Mouse (Mus musculus) right cerebral cortex, adult 2 months (tissue): Measurements from ENCODE around the gene Tfap2d.

Source experiments
- DNase-seq, 2 experiments: peaks; one replicate each; pipeline ENCODE4 v3.0.0; 2021 to 2022; ENCODE audit warnings: low spot score in 2 of 2

Tfap2d gene

DNA sequence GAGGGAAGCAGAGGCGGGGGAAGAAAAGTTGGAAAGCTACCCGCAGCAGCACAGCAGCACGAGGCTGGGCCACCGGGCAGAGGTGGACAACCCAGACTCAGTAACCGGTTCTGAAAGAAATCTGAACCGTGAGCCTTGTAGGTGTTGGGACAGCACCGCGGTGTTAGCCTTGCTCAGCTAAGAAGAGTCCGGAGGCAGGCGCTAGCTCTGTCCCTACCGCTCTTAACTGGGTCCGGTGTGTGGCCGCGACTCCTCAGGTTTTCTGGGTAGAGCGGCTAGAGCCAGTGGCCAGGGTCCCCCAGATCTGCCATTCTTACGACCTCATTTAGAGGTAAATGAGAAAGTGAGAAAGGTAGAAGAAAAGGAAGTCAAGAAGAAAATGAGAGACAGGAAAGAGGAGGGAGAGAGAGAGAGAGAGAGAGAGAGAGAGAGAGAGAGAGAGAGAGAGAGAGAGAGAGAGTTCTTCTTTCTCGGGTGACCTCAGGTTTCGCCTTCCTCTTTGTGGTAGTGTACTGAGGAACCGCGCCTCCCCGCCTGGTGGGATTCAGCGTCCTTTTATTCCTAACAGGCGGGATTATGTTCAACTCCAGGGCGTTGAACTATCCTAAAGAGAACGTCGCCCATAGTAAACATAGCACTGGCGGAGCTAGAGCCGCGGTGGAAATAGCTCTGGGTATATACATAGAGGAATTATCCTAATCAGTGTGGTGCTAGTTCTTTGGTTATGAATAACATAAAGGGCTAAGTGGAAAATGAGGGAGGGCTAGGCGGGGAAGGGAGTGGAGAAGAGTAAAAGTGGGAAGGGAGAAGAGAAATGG, 107.6 kb downstream of the Tfap2d start:
- no peak for DNase-seq

DNA sequence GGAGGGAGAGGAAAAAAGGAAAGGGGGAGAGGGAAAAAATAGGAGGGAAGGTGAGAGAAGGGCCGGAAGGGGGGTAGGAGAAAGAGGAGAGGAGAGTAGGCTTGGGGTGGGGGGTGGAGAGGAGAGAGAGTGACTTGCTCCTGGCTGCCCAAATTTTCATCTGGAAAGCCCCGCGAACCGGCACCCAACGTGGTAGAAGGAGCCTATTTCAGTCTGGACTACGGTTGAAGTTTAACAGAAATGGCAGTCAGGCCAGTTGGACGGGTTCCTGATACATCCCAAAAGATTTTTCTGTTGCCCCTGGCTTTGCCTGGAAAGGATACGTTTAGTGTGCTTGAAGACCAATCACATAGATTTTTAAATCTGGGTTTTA, 108.2 kb downstream of the Tfap2d start:
- DNase-seq, result no peak

DNA sequence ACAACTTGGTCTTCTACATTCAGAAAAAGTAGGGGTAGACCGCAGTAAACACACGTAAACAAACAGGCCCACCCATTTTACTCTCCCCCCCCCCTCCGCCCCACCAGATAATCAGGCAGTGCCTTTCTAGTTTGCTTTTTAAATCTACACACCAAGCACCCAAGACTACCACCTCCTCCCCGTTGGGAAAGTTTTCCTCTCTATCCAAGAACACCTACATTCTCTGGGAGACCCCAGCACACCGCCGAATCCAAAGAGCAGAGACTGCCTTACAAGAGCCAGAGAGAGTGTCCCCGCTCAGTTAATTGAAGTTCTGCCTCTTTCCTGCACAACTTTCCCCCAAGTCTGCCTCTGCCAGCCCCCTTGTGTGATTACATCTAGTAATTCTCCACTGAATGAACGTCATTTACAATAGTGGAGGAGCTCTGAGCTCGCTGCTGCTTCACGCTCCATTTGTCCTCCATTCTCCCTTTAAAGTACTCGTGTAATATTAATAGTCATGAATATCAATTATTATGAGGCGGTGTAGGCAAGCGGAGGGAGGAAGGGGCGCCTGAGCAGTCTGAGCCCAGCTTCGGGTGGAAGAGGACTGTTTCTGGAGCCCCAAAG, 108.8 kb downstream of the Tfap2d start:
- DNase-seq, result no peak

DNA sequence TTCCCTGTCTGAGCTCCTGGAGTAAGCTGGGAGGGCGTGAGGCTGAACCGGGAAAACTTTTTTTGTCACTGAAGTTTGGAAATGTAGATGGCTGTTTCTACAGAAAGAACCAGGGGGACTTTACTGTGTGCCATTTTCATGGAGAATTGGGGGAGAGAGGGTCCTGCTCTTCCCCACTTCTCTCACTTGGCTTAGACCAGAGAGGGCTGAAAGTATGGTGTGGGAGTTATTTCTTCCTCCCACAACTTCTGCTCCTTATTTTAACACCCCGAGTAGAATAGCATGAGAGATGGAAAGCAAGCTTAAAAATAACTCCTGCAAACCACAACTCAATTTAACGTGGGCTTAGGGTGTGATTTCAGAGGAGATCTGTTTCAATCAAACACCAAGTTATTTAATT, 109.9 kb downstream of the Tfap2d start:
- no peak for DNase-seq

DNA sequence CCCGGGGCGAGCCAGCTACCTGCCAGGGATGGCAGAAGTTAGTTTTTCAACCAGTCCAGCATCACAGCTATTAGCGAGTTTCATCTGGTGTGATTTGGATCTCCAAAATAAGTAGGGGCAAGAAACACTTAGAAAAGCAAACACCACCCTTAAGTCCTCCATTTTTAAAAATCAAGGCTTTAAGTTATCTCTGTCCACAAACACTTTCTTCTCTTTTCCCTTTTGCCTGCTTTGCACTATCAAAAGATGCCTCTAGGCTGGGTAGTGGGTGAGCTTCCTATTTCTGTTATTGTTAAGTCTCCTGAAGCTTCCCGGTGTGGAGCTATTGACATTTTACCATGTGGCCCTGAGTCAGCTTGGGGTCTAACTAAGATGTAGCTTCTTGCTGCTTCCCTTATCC, 110.3 kb downstream of the Tfap2d start:
- no peak for DNase-seq

DNA sequence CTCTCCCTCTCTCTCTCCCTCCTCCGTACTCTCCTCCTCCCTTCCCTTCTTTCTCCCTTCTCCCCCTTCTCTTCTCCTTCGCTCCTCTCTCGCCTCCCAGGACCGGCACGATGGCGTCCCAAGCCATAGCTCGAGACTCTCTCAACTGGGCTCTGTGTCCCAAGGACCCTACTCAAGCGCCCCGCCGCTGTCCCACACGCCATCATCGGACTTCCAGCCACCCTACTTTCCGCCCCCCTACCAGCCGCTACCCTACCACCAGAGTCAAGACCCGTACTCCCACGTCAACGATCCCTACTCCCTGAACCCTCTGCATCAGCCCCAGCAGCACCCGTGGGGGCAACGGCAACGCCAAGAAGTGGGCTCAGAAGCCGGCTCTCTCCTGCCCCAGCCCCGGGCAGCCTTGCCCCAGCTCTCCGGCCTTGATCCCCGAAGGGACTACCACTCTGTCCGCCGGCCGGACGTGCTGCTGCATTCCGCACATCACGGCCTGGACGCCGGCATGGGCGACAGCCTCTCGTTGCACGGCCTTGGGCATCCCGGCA, 111.1 kb downstream of the Tfap2d start:
- DNase-seq, result no peak
